Mouse (Mus musculus) cerebellum, adult 2 months (tissue): ENCODE results near the gene Cxcl9. TPM values are rescaled to one million over a fixed set of nuclear protein-coding genes. Genes with fewer than 3 reads are reported as not detected.

ENCODE experiments used
- DNase-seq, 2 experiments: peaks; one replicate each; pipeline ENCODE4 v3.0.0; 2021
- H3K27ac ChIP-seq: fragments of 200-500 bp; 2 replicates; pipeline ENCODE4 v1.5.1; 2012; ENCODE audit warnings: low read length, control low read depth, inconsistent platforms; ENCODE audit not compliant: insufficient read depth
- H3K27me3 ChIP-seq: fragments of 200-500 bp; 2 replicates; pipeline ENCODE4 v1.6.1; 2012; ENCODE audit warnings: inconsistent platforms, mild to moderate bottlenecking, low read length, moderate library complexity; ENCODE audit not compliant: control insufficient read depth, insufficient read depth
- H3K4me1 ChIP-seq: fragments of 200-500 bp; 2 replicates; pipeline ENCODE4 v1.6.1; 2011; ENCODE audit warnings: low read length; ENCODE audit not compliant: control insufficient read depth, insufficient read depth
- H3K4me3 ChIP-seq: fragments of 200-500 bp; replicated peaks from 2 replicates; pipeline ENCODE3; 2011; ENCODE audit warnings: mild to moderate bottlenecking, low read depth, low read length, control low read depth; ENCODE audit not compliant: insufficient read depth
- CTCF ChIP-seq: fragments of 200-500 bp; IDR thresholded peaks from 2 replicates; pipeline ENCODE4 v1.5.1; 2011; ENCODE audit warnings: low read depth, mild to moderate bottlenecking, control low read depth, low read length, moderate library complexity, borderline replicate concordance; ENCODE audit not compliant: insufficient read depth
- POLR2A ChIP-seq: fragments of 200-500 bp; IDR thresholded peaks from 2 replicates; pipeline ENCODE4 v1.6.1; 2011; ENCODE audit warnings: low read length, control low read depth, borderline replicate concordance; ENCODE audit not compliant: insufficient read depth
- WGBS: fragments of 180-500 bp; shearing (Covaris S2); methylation state at CpG from one replicate; pipeline ENCODE4 v1.1.7; 2018; 5-methylcytosine and 5-hydroxymethylcytosine counted together
- polyA plus RNA-seq: library from polyadenylated mRNA; depleted of rRNA; stranded (reverse); fragments of >200 nt; gene quantifications from 2 replicates; pipeline ENCODE4 v1.2.3, GENCODE M21; 2012

Gene Cxcl9
- polyA plus RNA-seq, 1 experiment = not detected

GRCm38 (mm10) chr5:92332359-92332840 is 4.5 kb upstream of the Cxcl9 start:
- DNase-seq = peak in 1 of 2 experiments; percentile 14
- Histone ChIP-seq H3K27me3 (no peaks in the 10 kb centered on the region), H3K4me1 (no peaks in the 10 kb centered on the region), H3K4me3 (no peak overlapping the region), H3K27ac (no peak overlapping the region)
- TF ChIP-seq CTCF (no peak), POLR2A (no peak)
- 36% methylated on average over 9 of the region's 9 CpGs for WGBS

DNA sequence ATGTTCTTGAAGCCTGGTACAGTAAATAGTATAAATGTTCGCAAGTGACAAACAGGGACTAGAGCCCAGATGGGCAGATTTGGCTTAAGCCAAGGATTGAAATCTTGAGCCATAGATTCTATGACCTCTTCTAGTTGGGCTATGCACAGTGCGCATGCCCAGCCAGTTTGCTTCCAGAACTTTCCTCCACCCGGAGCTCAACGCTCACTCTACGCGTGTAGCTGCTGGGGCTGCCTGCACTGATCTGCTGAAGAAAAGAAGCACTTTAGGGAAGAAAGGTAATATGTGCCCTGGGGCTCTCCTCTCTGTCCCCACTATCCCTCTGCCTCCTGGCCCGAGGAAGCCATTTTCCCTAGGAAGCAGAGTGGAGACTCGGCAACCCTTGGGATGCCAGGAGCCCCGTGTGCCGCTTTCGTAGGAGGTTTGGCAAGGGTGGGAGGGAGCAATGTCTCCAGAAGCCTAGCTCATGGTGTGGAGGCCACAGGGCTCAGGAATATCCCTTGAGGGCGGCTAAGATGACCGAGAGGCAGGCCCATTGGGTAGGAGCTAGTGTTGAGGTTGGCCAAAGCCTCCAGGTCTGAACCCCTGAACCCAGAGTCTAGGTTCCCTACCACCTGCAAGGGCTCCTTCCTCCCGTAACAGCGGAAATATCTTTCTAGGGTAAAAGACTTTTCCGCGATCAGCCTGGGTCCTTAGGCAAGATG is 3.9 kb upstream of the Cxcl9 start, which contains the start of gene Art3:
Art3 (plus strand) TSS at position 193 of the 704 bp plus-strand sequence.
- Histone ChIP-seq H3K27ac (no peak within 1 kb of the TSS), H3K4me1 (no peaks in the 10 kb centered on the region), H3K27me3 (no peaks in the 10 kb centered on the region), H3K4me3 (no peak within 1 kb of the TSS)
- WGBS = 93% methylated on average over 17 of the region's 17 CpGs
- DNase-seq = no peak
- no peak for TF ChIP-seq CTCF
- TF ChIP-seq POLR2A = no peak

DNA sequence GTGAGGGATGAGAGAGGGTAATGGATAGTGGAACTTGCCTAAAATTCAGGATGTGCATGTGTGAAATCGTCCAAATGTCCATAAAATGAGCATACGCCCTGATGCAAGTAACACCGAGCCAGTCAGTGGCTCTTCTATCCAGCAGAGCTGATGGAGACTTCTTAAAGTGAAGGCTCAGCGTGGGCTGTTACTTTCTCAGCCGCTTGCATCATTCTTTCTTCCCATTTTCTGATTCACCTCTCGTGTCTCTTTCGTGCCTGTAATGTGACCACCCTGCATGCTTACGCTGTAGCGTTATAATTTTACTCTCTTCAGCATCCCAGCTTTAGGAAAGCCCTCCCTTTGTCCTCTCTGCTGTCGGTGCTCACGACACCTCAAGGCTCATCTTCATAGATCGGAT is 3.2 kb upstream of the Cxcl9 start:
- no peak overlapping the region for H3K4me3 ChIP-seq
- no peaks in the 10 kb centered on the region for H3K27me3 ChIP-seq
- no peaks in the 10 kb centered on the region for H3K4me1 ChIP-seq
- TF ChIP-seq CTCF = no peak
- no peak for TF ChIP-seq POLR2A
- WGBS = 83% methylated on average over 12 of the region's 12 CpGs
- H3K27ac ChIP-seq = no peak overlapping the region
- DNase-seq = no peak

GRCm38 (mm10) chr5:92327367-92327766 is 512 bp downstream of the Cxcl9 start:
- H3K27me3 ChIP-seq = no peaks in the 10 kb centered on the region
- no peak overlapping the region for H3K27ac ChIP-seq
- TF ChIP-seq POLR2A (no peak), CTCF (no peak)
- no peak overlapping the region for H3K4me3 ChIP-seq
- H3K4me1 ChIP-seq = no peaks in the 10 kb centered on the region
- 77% methylated on average over 6 of the region's 6 CpGs for WGBS
- DNase-seq = no peak

GRCm38 (mm10) chr5:92323264-92323663 is 4.6 kb downstream of the Cxcl9 start:
- Histone ChIP-seq H3K27me3 (no peaks in the 10 kb centered on the region), H3K27ac (no peak overlapping the region), H3K4me1 (no peaks in the 10 kb centered on the region), H3K4me3 (no peak overlapping the region)
- no peak for DNase-seq
- TF ChIP-seq CTCF = no peak
- TF ChIP-seq POLR2A = no peak
- WGBS = 11% methylated on average over 5 of the region's 5 CpGs

- TF ChIP-seq POLR2A = no peak
- no peak for TF ChIP-seq CTCF
- DNase-seq = no peak
- Histone ChIP-seq H3K27ac (no peak overlapping the region), H3K4me1 (no peaks in the 10 kb centered on the region), H3K27me3 (no peaks in the 10 kb centered on the region), H3K4me3 (no peak overlapping the region)
- WGBS = 92% methylated on average over 4 of the region's 4 CpGs
Measured at GRCm38 (mm10) chr5:92322612-92323011, 5.3 kb downstream of the Cxcl9 start.

GRCm38 (mm10) chr5:92321631-92322400 is 6.1 kb downstream of the Cxcl9 start:
- DNase-seq = no peak
- no peaks in the 10 kb centered on the region for H3K27me3 ChIP-seq
- WGBS = 72% methylated on average over 8 of the region's 8 CpGs

DNA sequence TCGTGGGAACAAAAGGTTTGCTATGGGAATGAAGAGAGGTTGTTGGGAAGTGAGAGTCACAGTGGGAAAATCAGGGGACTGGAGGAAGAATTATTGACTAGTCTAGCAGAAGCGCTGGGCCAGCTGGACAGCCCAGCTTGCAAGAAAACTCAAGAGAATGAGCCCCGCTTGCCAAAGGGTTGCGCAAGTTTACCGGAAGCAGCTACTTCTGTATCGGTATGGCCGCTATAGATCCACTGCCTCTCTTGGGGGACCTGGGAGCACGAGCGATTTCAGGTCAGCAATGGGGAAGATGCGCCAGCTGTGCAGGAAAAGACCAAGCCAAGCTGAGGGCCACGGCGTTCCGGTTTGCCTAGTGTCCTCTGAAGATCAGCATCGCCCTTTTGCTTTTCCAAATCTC is 9.3 kb downstream of the Cxcl9 start:
- 83% methylated on average over 14 of the region's 14 CpGs for WGBS
- H3K27me3 ChIP-seq = no peaks in the 10 kb centered on the region

More at GRCm38 (mm10) chr5:92321631-92322400, 6.1 kb downstream of the Cxcl9 start:
- Histone ChIP-seq H3K27ac (no peak overlapping the region), H3K4me3 (no peak overlapping the region), H3K4me1 (no peaks in the 10 kb centered on the region)
- TF ChIP-seq CTCF (no peak), POLR2A (no peak)

More for the DNA sequence above, 9.3 kb downstream of the Cxcl9 start:
- no peak for DNase-seq
- no peaks in the 10 kb centered on the region for H3K4me1 ChIP-seq
- no peak overlapping the region for H3K4me3 ChIP-seq
- TF ChIP-seq POLR2A (no peak), CTCF (no peak)
- no peak overlapping the region for H3K27ac ChIP-seq
